Mouse (Mus musculus) C2C12 (cell line): ENCODE results near the gene Pabpn1.

Experiments
- CEBPB ChIP-seq: IDR thresholded peaks from one replicate; pipeline ENCODE4 v1.6.1; 2011; ENCODE audit warnings: low read depth, mild to moderate bottlenecking, control low read depth, moderate library complexity
- CTCF ChIP-seq: IDR thresholded peaks from one replicate; pipeline ENCODE4 v1.5.1; 2011; ENCODE audit not compliant: control insufficient read depth, insufficient read depth, insufficient read length
- MYOD1 ChIP-seq: IDR thresholded peaks from one replicate; pipeline ENCODE4 v1.6.1; 2011; ENCODE audit warnings: low read depth; ENCODE audit not compliant: control insufficient read depth, insufficient read length
- USF1 ChIP-seq: IDR thresholded peaks from one replicate; pipeline ENCODE4 v1.6.1; 2011; ENCODE audit warnings: low read depth, mild to moderate bottlenecking, control low read depth, moderate library complexity

DNA sequence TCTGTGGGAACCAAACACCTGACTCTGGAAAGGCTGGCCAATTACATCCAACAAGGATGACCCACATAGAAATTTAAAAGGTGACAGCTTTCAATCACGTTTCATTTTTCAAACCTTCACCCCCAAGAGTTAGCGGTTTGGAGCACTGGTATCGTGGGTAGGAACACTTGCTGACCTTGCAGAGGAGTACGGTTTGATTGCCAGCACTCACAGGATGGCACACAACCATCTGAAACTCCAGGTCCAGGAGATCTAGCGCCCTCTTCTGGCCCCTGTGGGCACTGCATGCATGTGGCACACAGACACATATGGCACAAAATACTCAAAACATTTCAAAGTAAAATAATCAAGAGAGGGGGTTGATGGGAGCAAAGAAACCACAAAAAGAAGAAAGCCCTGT is 25.4 kb upstream of the Pabpn1 start:
- TF ChIP-seq CTCF (no peak), USF1 (no peak), MYOD1 (no peak), CEBPB (no peak)
